Mouse (Mus musculus) mouse trophoblast stem cell (cell line): Measurements from ENCODE around the gene Pigh.

Source experiments
- in situ Hi-C, 2 experiments: fragments of 300-500 bp; cut with MseI, MboI; formaldehyde crosslinking; loops; 2 replicates in 1 of 2; 3 replicates in 1 of 2; pipeline ENCODE4 v1.15.1; 2025

Pigh gene

GRCm38 (mm10) chr12:79089182-79089812, at the start of gene Pigh:
Gene Pigh (minus strand): TSS chr12:79089651.
- in situ Hi-C loops, result loop anchor here in 1 of 2 experiments (10.0 kb wide), 1 partner anchor 54 kb away; no protein-coding TSS in a partner anchor

- in situ Hi-C loops, result no loop called here
These were observed 49.5 kb upstream of the Pigh start for GRCm38 (mm10) chr12:79138999-79139398.

GRCm38 (mm10) chr12:79136949-79137348, 47.5 kb upstream of the Pigh start:
- in situ Hi-C loops, result no loop called here

- in situ Hi-C loops, result no loop called here
These were observed 45.7 kb upstream of the Pigh start for GRCm38 (mm10) chr12:79135105-79135504.

- in situ Hi-C loops, result no loop called here
These were observed 45.2 kb upstream of the Pigh start for GRCm38 (mm10) chr12:79134676-79135075.

- in situ Hi-C loops, result no loop called here
These were observed 42.4 kb upstream of the Pigh start for GRCm38 (mm10) chr12:79131706-79132460.

- in situ Hi-C loops, result no loop called here
These were observed 41.8 kb upstream of the Pigh start for GRCm38 (mm10) chr12:79131178-79131675.

- in situ Hi-C loops, result no loop called here
These were observed 41.1 kb upstream of the Pigh start, which contains the start of gene Arg2 for GRCm38 (mm10) chr12:79130299-79131177. Gene Arg2 (plus strand): TSS chr12:79130777.

GRCm38 (mm10) chr12:79122820-79123219, 33.4 kb upstream of the Pigh start:
- in situ Hi-C loops, result no loop called here

GRCm38 (mm10) chr12:79118991-79119390, 29.5 kb upstream of the Pigh start:
- in situ Hi-C loops, result no loop called here

GRCm38 (mm10) chr12:79105312-79105711, 15.9 kb upstream of the Pigh start:
- in situ Hi-C loops, result no loop called here

GRCm38 (mm10) chr12:79104544-79104943, 15.1 kb upstream of the Pigh start:
- in situ Hi-C loops, result no loop called here

GRCm38 (mm10) chr12:79103773-79104172, 14.3 kb upstream of the Pigh start:
- in situ Hi-C loops, result no loop called here

GRCm38 (mm10) chr12:79097106-79097752, 7.8 kb upstream of the Pigh start:
- in situ Hi-C loops, result loop anchor here (5.0 kb wide), 1 partner anchor 180 kb away; no protein-coding TSS in a partner anchor

GRCm38 (mm10) chr12:79092569-79092968, 3.1 kb upstream of the Pigh start:
- in situ Hi-C loops, result loop anchor here in 1 of 2 experiments (5.0 kb wide), 1 partner anchor 70 kb away; no protein-coding TSS in a partner anchor

GRCm38 (mm10) chr12:79073362-79073761, 16.1 kb downstream of the Pigh start:
- in situ Hi-C loops, result no loop called here

- in situ Hi-C loops, result no loop called here
These were observed 16.9 kb downstream of the Pigh start for GRCm38 (mm10) chr12:79072576-79072975.

- in situ Hi-C loops, result no loop called here
These were observed 18.6 kb downstream of the Pigh start for GRCm38 (mm10) chr12:79070736-79071333.

- in situ Hi-C loops, result no loop called here
These were observed 19.5 kb downstream of the Pigh start for GRCm38 (mm10) chr12:79069916-79070315.

GRCm38 (mm10) chr12:79069187-79069608, 20.3 kb downstream of the Pigh start:
- in situ Hi-C loops, result no loop called here

- in situ Hi-C loops, result no loop called here
These were observed 21.1 kb downstream of the Pigh start for GRCm38 (mm10) chr12:79068306-79068705.
